Mouse (Mus musculus) right cerebral cortex, adult 2 months (tissue): ENCODE data around the gene 2310009B15Rik.
A peak's percentile ranks its signal among the peaks of the same experiment; 100 is the strongest.

Experiments
- DNase-seq, 2 experiments: peaks; one replicate each; pipeline ENCODE4 v3.0.0; 2021 to 2022; ENCODE audit warnings: low spot score in 2 of 2

Gene 2310009B15Rik

DNA sequence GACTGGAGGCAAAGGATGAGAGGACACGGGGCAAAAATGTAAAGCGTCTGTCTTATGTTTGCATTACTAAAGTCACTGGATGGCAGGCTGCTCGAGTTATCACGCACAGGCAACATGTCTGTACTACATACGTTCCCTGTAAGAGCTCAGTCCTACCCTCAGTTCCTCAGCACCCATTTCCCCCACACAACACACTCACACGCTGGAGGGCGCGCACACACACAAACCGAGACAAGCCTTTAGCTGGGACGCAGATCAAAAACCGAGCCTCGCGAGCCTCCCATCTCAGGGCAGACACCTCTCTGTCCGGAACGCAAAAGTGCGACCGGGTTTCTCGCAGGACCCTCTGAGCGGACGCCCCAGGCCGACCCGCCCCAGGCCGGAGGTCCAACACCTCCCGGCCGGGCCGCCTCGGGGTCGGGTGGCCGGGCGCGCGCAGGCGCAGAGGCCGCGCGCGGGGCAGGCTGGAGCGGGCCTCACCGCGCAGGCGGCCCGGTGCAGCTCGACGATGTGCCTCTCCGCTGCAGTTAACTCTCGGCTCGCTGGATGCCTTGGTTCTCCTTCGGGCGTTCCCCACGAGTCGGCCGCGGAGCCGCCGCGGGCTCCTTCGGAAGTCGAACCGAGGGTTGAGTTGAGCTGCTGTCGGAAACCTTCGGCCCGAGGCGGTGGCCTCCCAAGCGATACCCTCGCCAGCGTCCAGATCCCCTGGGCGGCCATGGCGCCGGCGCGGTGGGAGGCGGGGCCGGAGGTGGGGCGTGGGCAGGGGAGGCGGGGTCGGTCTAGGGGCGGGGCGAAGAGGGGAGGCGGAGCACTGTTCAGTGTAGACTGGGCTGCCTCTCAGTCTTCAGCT lies at the start of gene 2310009B15Rik:
2310009B15Rik (minus strand) TSS at position 752 of the 850 bp plus-strand sequence.
- DNase-seq, result peak; percentile 75 to 79

- DNase-seq, result no peak
Measured at GRCm38 (mm10) chr1:138906256-138906655, 49.6 kb upstream of the 2310009B15Rik start.

GRCm38 (mm10) chr1:138905092-138905765 lies 48.6 kb upstream of the 2310009B15Rik start:
- DNase-seq, result no peak

- no peak for DNase-seq
Measured at GRCm38 (mm10) chr1:138903894-138904293, 47.2 kb upstream of the 2310009B15Rik start.

- DNase-seq, result peak; percentile 16 to 40
Measured at GRCm38 (mm10) chr1:138901431-138902117, 44.9 kb upstream of the 2310009B15Rik start.

GRCm38 (mm10) chr1:138896088-138896487 lies 39.4 kb upstream of the 2310009B15Rik start:
- no peak for DNase-seq

DNA sequence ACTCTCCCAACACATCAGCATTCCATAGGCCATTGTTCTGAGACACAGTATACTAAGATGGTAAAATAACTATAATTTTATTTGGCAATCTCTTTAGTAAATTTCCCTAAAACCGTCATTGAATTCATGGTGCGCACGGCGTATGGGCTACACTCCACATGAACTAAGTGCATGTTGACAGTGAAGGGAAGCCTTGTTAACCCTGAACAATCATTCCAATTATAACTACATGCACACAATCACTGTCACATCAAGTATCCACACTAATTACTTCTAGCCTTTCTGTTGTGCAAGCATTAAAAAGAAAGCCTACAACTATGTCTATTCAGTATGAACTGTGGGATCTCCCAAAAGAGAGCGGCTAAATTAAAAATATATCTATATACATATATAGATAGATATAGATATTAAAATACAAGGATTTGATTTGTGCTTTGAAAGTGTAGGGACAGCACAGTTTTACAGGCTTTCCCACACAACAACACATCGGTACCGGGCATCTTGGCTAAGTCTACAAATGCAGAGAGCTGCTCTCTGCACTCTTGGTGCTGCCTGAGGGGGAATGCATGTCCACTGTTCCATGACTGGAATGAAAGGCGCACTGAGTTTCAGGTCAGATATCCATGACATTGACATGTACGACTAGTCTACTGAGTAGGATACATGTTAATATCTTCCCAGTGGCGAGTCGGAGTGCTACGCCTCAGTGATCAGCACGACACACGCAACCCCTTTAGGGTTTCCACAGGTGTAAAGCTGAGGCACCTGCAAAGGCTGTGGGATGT lies 21.0 kb upstream of the 2310009B15Rik start:
- no peak for DNase-seq

DNA sequence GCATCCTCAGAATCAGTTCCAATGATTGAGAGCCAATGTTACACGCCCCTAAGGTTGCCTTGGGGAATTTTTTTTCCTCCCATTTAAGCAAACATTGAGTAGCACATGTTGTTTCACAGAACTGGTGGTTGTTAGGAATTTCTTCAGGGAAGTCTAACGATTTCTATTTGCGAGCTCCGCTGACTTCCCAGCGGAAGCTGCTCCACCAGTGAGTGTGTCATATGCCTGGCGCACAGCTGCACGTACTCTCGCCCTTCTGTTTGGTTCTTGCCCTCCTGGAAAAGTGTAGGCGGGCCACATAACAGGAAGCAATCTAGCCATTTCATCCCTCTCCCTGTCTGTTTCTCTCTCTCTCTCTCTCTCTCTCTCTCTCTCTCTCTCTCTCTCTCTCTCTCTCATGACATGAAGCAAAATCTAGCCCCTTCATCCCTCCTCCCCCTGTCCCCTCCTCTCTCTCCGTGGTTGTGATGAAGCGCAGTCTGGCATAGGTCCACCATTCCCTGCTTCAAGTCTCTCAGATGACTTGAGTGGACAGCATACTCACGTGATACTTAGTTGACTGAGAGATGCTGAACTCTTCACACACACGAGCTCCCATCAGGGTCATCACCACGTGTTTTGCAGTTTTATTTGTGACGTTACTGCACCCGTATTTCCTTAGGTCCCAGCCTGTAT lies 19.9 kb upstream of the 2310009B15Rik start:
- DNase-seq, result peak; percentile 14 to 16

- no peak for DNase-seq
Measured at GRCm38 (mm10) chr1:138850823-138851222, 5.8 kb downstream of the 2310009B15Rik start.

- no peak for DNase-seq
Measured at GRCm38 (mm10) chr1:138850161-138850539, 6.5 kb downstream of the 2310009B15Rik start.

DNA sequence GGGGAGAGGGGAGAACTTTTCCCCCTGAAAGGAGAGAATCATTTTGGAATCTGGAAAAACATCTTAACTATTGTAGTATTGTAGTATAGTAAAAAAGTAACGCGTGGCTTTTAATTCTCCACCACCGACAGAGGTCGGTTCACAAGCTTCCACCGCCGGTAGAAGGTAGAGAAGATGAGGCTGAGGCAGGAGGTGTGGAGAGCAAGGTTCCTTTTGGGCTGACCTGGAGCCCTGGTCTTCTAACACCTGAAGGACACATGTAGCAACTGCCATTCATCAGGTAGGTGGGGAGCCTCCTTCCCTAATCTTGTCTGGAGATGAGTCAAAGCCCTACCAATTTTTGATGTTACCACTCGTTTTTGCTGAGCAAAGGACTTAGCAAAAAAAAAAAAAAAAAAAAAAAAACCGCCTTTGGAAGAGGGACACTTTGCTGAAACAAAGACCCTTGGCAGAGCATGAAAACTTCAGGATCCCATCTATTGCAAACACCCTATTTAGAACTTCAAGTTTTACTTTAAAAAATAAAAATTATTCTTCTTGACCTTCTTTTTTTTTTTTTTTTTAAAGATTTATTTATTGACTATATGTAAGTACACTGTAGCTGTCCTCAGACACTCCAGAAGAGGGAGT lies 7.0 kb downstream of the 2310009B15Rik start:
- no peak for DNase-seq

DNA sequence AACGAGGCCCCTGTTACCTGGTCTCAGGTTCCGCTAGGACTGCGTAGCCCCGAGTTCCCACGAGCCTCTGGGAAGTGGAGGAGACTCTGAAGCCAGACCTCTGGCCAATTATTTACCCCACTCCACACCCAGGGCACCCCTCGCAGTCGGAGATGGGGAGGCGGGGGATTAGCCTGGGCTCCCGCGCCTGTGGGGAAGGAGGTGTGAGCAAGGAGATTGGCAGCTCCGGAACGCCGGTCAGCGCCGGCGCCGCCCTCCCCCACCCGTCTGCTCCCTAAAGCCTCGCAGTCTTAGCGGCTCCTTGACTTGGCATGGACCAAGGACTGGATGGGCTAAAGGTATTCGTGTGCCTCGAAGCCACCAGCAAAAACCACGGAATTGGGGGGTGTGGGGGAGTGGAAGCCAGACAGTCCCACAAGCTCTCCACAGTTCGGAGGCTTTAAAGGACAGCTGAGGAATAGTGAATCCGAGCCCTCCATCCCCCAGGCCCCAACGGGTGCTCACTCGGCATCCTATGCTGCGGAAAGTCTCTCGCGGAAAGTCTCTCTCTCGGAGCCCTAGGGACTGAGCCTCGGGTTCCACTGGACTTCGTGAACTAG lies 8.0 kb downstream of the 2310009B15Rik start, which contains the start of gene Lhx9:
Lhx9 (minus strand) TSS at position 67 of the 599 bp plus-strand sequence.
- DNase-seq, result no peak

- DNase-seq, result no peak
Measured at GRCm38 (mm10) chr1:138848026-138848425, 8.6 kb downstream of the 2310009B15Rik start.

- no peak for DNase-seq
Measured at GRCm38 (mm10) chr1:138847146-138847545, 9.5 kb downstream of the 2310009B15Rik start.

GRCm38 (mm10) chr1:138846581-138846980 lies 10.1 kb downstream of the 2310009B15Rik start:
- no peak for DNase-seq

GRCm38 (mm10) chr1:138846131-138846530 lies 10.5 kb downstream of the 2310009B15Rik start:
- no peak for DNase-seq

- no peak for DNase-seq
Measured at GRCm38 (mm10) chr1:138845481-138845880, 11.2 kb downstream of the 2310009B15Rik start.

DNA sequence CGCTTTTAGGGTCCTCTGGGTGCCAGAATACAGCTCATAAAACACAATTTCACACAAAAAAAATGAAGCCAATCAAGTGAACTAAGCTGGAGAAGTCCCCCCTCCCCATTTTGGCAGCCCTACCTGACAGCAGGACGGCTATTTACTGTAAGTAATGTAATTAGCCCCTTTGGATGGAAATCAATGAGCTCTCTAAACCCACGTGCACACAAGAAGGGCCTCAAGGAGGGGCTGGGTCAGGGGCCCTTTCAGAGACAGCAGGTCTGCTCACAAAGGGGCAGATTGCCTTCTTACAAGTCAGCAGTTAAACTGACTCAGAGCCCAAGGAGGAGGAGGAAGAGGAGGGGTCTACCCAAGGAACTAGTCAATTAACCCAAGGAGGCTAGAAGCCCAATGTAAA lies 12.5 kb downstream of the 2310009B15Rik start:
- DNase-seq, result no peak

- DNase-seq, result no peak
Measured at GRCm38 (mm10) chr1:138843361-138844091, 13.1 kb downstream of the 2310009B15Rik start.
